Comparison of ENCODE assay signal across 8 mouse cellular contexts in genomic region chr12:111669961-111670360, GRCm38 (mm10). TPM values are rescaled to one million over a fixed set of nuclear protein-coding genes. Genes with fewer than 3 reads are reported as not detected.
A peak's percentile ranks its signal among the peaks of the same experiment; 100 is the strongest.
DNase-seq lines count a peak whose midpoint lies in the region; ATAC-seq and TF ChIP-seq lines count a peak whose summit lies in the region.

No protein-coding gene starts in this region.

- H3K4me2 ChIP-seq in hindbrain, embryonic 15.5 days: peak overlapping the region; percentile 90
- H3K4me2 ChIP-seq in neural tube, embryonic 12.5 days (replicated peaks): peak overlapping the region; percentile 95

- H3K4me3 ChIP-seq in layer of hippocampus, adult 2 months: peak overlapping the region; percentile 100
- H3K4me3 ChIP-seq in forebrain, embryonic 10.5 days: peak overlapping the region; percentile 78
- H3K4me3 ChIP-seq in hindbrain, embryonic 15.5 days: peak overlapping the region; percentile 84
- peak overlapping the region; percentile 89 for H3K4me3 ChIP-seq in neural tube, embryonic 12.5 days

- WGBS in forebrain, embryonic 10.5 days: 56% methylated on average over 8 of the region's 8 CpGs
- 34% methylated on average over 8 of the region's 8 CpGs for WGBS in hindbrain, embryonic 15.5 days
- WGBS in neural tube, embryonic 12.5 days: 39% methylated on average over 8 of the region's 8 CpGs

- H3K9ac ChIP-seq in hindbrain, embryonic 15.5 days: peak overlapping the region; percentile 98
- H3K9ac ChIP-seq in neural tube, embryonic 12.5 days: peak overlapping the region; percentile 95

- H3K36me3 ChIP-seq in forebrain, embryonic 10.5 days (replicated peaks): peaks cover 51% of the 10 kb centered on the region
- peaks cover 6% of the 10 kb centered on the region; the same call in 1 of the 2 replicates for H3K36me3 ChIP-seq in hindbrain, embryonic 15.5 days
- peaks cover 25% of the 10 kb centered on the region for H3K36me3 ChIP-seq in neural tube, embryonic 12.5 days

- DNase-seq in layer of hippocampus, adult 2 months (ENCODE audit: low spot score in 2 of 2): no peak
- DNase-seq in layer of hippocampus, postnatal 36 days: no peak
- DNase-seq in forebrain, embryonic 10.5 days (ENCODE audit: extremely low spot score, low spot score): no peak
- DNase-seq in embryo, embryonic 11 days: no peak
- no peak for DNase-seq in spleen, postnatal 36 days (ENCODE audit: low spot score in 2 of 2)
- DNase-seq in layer of hippocampus, postnatal 25 days (ENCODE audit: extremely low spot score in 1 of 2, low spot score in 1 of 2): no peak

- peaks cover 67% of the 10 kb centered on the region for H3K4me1 ChIP-seq in forebrain, embryonic 10.5 days
- H3K4me1 ChIP-seq in hindbrain, embryonic 15.5 days (replicated peaks): peaks cover 40% of the 10 kb centered on the region
- peaks cover 36% of the 10 kb centered on the region for H3K4me1 ChIP-seq in neural tube, embryonic 12.5 days

- H3K27ac ChIP-seq in layer of hippocampus, adult 2 months: peak overlapping the region; percentile 99
- H3K27ac ChIP-seq in forebrain, embryonic 10.5 days: peak overlapping the region; percentile 93; the same call in 1 of the 2 replicates
- H3K27ac ChIP-seq in hindbrain, embryonic 15.5 days (replicated peaks): peak overlapping the region; percentile 94
- 0 out of 2 replicates have a peak overlapping the region, but pooled peaks have one; percentile 84 for H3K27ac ChIP-seq in neural tube, embryonic 12.5 days

- peaks cover 57% of the 10 kb centered on the region for H3K27me3 ChIP-seq in forebrain, embryonic 10.5 days (ENCODE audit: poor library complexity, severe bottlenecking)
- no peaks in the 10 kb centered on the region for H3K27me3 ChIP-seq in hindbrain, embryonic 15.5 days
- peaks cover 5% of the 10 kb centered on the region; the same call in 1 of the 2 replicates for H3K27me3 ChIP-seq in neural tube, embryonic 12.5 days (replicated peaks)

- ATAC-seq in hindbrain, embryonic 15.5 days (ENCODE audit: low FRiP score, low read depth): no peak
- no peak for ATAC-seq in neural tube, embryonic 12.5 days (ENCODE audit: low FRiP score, low read depth)

- H3K9me3 ChIP-seq in forebrain, embryonic 10.5 days: no peaks in the 10 kb centered on the region
- no peaks in the 10 kb centered on the region for H3K9me3 ChIP-seq in hindbrain, embryonic 15.5 days
- H3K9me3 ChIP-seq in neural tube, embryonic 12.5 days: no peaks in the 10 kb centered on the region

- no peak for TF ChIP-seq CTCF in layer of hippocampus, adult 2 months (conservative IDR thresholded peaks at IDR 0.05)

RNA-seq across cellular contexts. Expression of gene Ckb, which starts 2.2 kb away (rescaled TPM):
- 1,000 to 10,000 TPM; 1,228 to 1,237 TPM for total RNA-seq in layer of hippocampus, adult 2 months (2021)
- total RNA-seq in layer of hippocampus, postnatal 36 days (2021): 1,000 to 10,000 TPM; 1,201 to 1,207 TPM
- polyA plus RNA-seq in forebrain, embryonic 10.5 days (2016; fragmentation: Nextera tagmentation; extraction: Ambion mirVana): 1,567 and 1,577 TPM in 2 replicates
- 1,741 and 1,830 TPM in 2 replicates for polyA plus RNA-seq in hindbrain, embryonic 15.5 days (2015; fragmentation: Nextera tagmentation; extraction: Ambion mirVana)
- 2,325 and 2,426 TPM in 2 replicates for polyA plus RNA-seq in neural tube, embryonic 12.5 days (2016; fragmentation: Nextera tagmentation; extraction: Ambion mirVana)
- total RNA-seq in layer of hippocampus, postnatal 25 days (2021): 1,000 to 10,000 TPM; 1,260 to 1,351 TPM

RNA-seq across cellular contexts. Expression of gene Trmt61a, which starts 7.9 kb away (rescaled TPM):
- total RNA-seq in layer of hippocampus, adult 2 months (2021): 10 to 100 TPM; 16.7 to 18.0 TPM
- 10 to 100 TPM; 16.1 to 17.4 TPM for total RNA-seq in layer of hippocampus, postnatal 36 days (2021)
- 23.7 and 23.8 TPM in 2 replicates for polyA plus RNA-seq in forebrain, embryonic 10.5 days (2016; fragmentation: Nextera tagmentation; extraction: Ambion mirVana)
- 11.5 and 12.0 TPM in 2 replicates for polyA plus RNA-seq in hindbrain, embryonic 15.5 days (2015; fragmentation: Nextera tagmentation; extraction: Ambion mirVana)
- polyA plus RNA-seq in neural tube, embryonic 12.5 days (2016; fragmentation: Nextera tagmentation; extraction: Ambion mirVana): 12.0 and 12.1 TPM in 2 replicates
- total RNA-seq in layer of hippocampus, postnatal 25 days (2021): 10 to 100 TPM; 17.1 to 19.7 TPM

RNA-seq across cellular contexts. Expression of gene Bag5, which starts 43.1 kb away (rescaled TPM):
- 10 to 100 TPM; 50.6 to 50.9 TPM for total RNA-seq in layer of hippocampus, adult 2 months (2021)
- total RNA-seq in layer of hippocampus, postnatal 36 days (2021): 10 to 100 TPM; 50.1 to 51.3 TPM
- polyA plus RNA-seq in forebrain, embryonic 10.5 days (2016; fragmentation: Nextera tagmentation; extraction: Ambion mirVana): 56.5 and 57.5 TPM in 2 replicates
- 65.1 and 67.8 TPM in 2 replicates for polyA plus RNA-seq in hindbrain, embryonic 15.5 days (2015; fragmentation: Nextera tagmentation; extraction: Ambion mirVana)
- 60.1 and 61.8 TPM in 2 replicates for polyA plus RNA-seq in neural tube, embryonic 12.5 days (2016; fragmentation: Nextera tagmentation; extraction: Ambion mirVana)
- 10 to 100 TPM; 46.7 to 54.1 TPM for total RNA-seq in layer of hippocampus, postnatal 25 days (2021)

RNA-seq across cellular contexts. Expression of gene Apopt1, which starts 43.1 kb away (rescaled TPM):
- 10 to 100 TPM; 35.7 to 36.8 TPM for total RNA-seq in layer of hippocampus, adult 2 months (2021)
- 10 to 100 TPM; 35.7 to 37.9 TPM for total RNA-seq in layer of hippocampus, postnatal 36 days (2021)
- 57.9 and 62.6 TPM in 2 replicates for polyA plus RNA-seq in forebrain, embryonic 10.5 days (2016; fragmentation: Nextera tagmentation; extraction: Ambion mirVana)
- polyA plus RNA-seq in hindbrain, embryonic 15.5 days (2015; fragmentation: Nextera tagmentation; extraction: Ambion mirVana): 50.7 and 52.9 TPM in 2 replicates
- polyA plus RNA-seq in neural tube, embryonic 12.5 days (2016; fragmentation: Nextera tagmentation; extraction: Ambion mirVana): 54.6 and 57.3 TPM in 2 replicates
- 10 to 100 TPM; 36.2 to 38.9 TPM for total RNA-seq in layer of hippocampus, postnatal 25 days (2021)
